Mouse (Mus musculus) thymus, postnatal 0 days (tissue): ENCODE measurements around the gene Olfr960. TPM values are rescaled to one million over a fixed set of nuclear protein-coding genes. Genes with fewer than 3 reads are reported as not detected.

Experiments
- DNase-seq: peaks from one replicate; pipeline ENCODE4 v3.0.0-alpha.2; 2015; ENCODE audit warnings: low spot score
- polyA plus RNA-seq: library from polyadenylated mRNA; unstranded; fragments of >200 nt; fragmentation: Nextera tagmentation; extraction: Ambion mirVana; gene quantifications from 2 replicates; pipeline ENCODE4 v1.2.1, GENCODE M21; 2015

The Olfr960 gene
- polyA plus RNA-seq = not detected in 2 replicates

DNA sequence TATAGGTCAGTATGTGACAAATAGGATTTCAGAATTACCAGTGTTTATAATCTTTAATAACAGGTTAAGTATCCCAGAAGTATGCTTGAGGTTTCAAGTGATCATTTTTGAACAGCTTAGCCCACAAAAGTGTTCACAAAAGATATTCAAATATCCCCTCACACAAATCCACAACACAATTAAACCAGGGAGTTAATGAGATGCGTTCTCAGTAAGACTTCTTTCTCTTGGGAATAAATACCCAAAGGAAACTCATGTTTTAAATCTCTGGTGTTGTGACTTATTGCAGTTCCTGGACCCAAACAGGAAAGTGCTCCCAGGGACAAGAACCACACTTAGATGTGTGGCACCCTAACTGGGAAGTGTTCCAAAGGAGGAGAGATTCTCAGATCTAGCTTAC is at the start of gene Olfr960:
Gene Olfr960, plus strand, starts transcription at position 301 of the 400 bp plus-strand sequence.
- no peak for DNase-seq

DNA sequence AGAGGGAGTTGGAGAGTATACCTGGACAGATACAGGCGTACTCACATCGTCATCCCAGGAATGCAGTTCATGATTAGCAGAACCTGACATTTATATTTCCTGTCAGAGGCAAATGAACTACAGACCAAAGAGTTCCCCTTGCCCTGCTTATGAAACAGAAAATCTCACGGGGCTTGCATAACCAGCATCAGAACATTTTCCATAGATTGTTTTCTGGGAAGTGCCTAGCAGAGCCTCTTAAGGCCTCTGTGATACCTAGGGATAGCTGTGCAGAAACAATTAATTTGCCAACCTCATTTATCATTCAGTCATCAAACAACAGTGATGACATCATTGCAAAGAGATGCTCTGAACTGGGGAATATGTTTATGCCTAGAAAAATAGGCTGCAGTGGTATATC is 45.7 kb upstream of the Olfr960 start, which contains the start of gene Olfr959:
Gene Olfr959, minus strand, starts transcription at position 101 of the 400 bp plus-strand sequence.
- DNase-seq = no peak

DNA sequence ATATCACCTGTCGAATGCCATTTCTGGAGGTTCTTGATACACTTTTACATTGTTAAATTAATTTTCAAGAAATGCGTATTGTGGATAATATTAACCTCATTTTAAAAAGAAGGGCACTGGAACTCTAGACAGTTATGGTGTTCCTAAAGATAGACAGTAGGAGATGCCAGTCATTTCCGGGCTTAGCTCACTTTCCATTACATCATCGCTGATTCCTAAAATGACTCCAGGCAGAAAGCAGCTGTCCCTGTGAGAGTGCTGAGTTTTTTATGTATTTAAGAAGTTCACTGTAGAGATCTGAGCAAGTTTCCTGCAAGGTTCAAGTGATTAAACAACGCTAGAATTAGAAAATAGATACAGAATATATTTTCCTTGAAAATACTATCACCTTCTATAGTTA is 44.1 kb upstream of the Olfr960 start:
- DNase-seq = no peak

DNA sequence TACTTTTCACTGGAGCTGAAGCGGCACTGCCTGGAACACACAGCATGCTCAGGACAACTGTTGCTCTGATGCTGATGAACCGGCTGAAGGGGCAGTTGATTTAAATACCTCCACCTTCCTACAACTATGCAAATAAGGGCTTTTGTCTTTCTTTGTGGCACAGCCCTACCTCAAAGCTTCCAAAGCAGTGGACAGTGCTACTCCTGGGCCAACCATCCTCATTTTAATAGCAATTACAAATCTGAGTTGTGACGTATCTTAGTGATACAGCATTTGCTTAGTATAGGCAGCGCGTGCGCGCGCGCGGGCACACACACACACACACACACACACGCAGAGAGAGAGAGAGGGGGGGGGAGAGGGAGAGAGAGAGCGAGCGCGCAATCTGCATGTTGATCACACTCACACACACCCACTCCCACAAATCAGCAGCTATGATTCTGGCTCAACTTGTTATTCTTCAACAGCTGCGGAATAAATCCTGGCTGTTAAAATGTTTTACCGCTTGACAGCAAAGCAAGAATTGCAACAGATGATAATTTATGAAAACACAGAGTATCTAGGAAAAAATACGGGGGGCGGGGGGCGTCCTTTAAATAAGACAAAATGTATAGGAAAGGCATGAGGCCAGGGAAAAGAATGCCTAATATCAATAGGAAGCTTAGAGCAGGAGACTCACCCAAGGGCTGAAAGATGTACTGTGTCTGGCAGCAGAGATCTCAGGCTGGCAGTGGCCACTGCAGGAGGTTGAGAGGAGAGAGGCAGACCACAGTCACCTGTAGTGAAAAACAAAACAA is 18.4 kb upstream of the Olfr960 start:
- no peak for DNase-seq

DNA sequence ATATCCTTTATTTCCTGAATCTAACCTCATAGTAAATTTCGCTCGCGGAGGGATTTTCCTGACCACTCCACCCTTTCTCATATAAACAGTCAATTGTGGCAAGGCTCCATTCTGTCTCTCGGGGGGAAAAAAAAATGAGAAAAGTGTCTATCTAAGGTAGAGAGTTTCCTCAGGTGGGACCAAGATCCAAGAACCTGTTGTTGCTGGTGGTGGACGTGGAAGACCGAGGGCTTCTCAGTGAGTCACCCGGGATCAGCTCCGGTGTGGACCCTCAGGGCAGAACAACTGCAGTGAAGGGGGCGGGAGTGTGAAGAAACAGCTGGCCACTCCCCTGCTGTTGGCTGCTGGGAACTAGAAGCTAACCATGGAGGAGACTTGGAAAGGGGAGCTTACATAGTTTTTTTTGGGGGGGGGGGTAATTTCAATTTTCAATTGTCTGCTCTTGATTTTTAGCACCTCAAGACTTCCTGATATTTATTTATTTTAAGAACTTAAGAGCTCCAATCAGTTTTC is 17.8 kb upstream of the Olfr960 start:
- DNase-seq = no peak

DNA sequence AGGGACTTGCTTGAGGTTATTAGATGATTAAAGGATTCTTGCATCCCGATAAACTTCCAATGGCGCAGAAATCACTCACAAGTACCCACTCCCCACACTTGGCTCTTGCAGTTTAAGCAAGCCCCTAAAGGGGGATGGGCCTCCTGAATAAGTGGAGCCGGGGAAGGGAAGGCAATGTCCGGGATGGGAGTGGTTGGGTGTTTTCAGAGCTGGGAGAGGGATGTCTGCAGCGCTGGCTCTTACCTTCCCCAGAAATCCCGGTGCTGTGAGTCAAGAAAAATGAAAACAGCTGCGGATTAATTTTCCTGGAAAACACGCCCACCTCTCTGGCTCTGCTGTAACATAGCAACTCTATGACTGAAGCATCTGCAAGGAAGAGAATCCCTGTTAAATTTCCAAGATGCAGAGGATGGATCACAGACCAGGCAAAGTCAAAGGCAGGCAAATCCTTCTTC is 17.1 kb upstream of the Olfr960 start, which contains the start of gene AW551984:
Gene AW551984, minus strand, starts transcription at position 405 of the 455 bp plus-strand sequence.
- DNase-seq = no peak

DNA sequence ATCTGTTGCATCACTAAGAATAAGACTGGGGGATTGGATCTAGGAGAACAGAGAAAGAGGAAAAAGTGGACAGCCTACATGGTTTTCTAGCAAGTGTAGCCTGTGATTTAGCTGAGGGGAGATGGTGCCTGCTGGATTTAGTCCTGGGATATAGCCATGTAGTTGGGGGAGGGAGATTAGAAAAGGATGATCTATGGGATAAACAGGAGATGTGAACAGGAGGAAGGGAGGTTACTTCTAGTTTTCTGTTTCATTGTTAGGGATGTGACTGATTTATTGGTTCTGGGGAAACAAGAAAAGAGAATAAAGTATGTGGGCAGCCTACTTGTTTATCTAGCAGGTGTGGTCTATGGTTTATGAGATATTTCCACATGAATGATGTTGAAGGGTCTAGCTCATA is 12.7 kb upstream of the Olfr960 start:
- no peak for DNase-seq

DNA sequence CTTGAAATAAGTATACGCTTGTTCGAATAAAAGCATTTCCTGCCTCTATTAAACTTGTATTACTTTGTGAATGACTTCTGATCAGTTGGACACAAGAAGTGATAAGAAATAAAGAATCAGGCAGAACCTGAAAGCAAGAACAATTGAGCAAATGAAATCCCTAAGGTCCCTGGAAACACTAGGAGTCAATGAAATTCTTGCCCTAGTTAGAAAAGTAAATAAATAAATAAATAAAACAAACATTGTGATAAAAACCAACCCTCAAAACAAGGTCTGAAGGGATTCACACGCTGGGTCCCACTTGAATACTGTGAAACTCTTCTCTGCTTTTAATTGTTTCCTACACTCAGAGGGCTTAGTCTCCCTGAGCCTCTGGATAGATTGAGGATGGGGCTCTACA is 10.8 kb upstream of the Olfr960 start, which contains the start of gene Olfr148:
Gene Olfr148, plus strand, starts transcription at position 301 of the 400 bp plus-strand sequence.
- no peak for DNase-seq

DNA sequence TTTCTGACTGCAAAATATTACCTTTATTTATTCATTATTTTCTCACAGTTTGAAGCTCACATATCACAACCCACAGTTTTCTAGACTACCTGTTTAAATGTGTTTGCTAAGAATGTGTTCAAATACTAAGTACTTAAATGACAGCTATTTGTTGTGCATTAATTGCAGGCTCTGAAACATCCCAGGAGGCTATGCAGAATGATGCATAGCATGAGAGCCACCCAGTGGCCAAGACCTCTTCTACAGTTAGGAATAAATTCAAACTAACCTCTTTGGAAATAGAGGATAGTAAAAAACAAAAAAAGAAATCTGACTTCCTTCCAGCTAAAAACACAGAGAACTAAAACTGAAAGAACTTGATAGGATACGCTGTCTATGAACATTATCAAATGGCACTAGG is 9.2 kb upstream of the Olfr960 start:
- DNase-seq = no peak

DNA sequence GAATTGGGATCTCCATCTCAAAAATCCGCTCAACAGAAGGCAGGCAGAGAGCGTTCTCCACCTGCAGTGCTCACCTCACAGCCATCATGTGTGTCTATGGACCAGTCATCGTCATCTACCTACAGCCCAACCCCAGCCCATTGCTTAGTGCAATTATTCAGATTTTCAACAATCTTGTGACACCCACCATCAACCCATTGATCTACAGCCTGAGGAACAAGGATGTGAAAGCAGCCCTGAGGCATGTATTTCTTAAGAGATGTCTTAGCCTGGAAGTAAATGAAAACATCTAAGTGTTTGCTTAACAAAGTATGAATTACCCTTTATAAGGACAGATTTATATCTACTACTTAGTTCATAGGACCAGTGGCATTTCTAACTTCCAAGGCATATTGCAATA is 2.6 kb downstream of the Olfr960 start:
- no peak for DNase-seq

DNA sequence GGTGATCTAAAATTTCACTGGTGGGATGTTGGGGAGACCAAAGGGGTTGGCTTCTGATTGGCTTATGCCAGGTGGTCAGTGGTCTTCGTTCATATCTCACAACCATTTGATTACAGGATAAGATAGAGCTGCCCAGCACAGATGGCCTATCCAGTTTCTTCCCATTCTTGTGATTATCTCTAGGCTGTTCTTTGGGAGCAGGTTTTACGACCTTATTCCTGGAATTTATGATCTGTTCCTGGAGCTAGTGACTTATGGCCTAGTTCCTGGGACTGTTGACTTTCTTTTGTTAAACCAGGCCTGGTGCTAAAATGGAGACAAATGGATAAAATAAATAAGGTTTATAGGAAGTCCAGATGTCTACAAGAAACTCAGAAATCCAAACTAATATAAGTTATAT is 3.5 kb downstream of the Olfr960 start:
- no peak for DNase-seq

DNA sequence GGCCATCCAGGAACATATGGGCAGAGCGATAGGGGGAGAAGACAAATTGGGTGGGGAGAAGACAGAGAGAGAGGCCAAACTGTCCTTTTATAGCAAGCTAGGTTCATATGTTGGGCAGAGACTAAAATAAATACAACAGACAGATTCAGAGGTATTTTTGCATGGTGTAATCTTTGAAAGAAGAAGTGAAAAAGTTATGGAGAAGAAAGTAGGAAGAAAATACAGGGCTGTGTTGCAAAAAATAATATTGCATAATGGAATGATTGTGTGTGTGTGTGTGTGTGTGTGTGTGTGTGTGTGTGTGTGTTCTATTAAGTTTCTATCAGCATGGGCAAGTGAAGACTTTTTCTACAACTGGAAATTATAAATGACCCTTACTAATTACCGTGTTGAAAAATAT is 7.9 kb downstream of the Olfr960 start:
- no peak for DNase-seq

DNA sequence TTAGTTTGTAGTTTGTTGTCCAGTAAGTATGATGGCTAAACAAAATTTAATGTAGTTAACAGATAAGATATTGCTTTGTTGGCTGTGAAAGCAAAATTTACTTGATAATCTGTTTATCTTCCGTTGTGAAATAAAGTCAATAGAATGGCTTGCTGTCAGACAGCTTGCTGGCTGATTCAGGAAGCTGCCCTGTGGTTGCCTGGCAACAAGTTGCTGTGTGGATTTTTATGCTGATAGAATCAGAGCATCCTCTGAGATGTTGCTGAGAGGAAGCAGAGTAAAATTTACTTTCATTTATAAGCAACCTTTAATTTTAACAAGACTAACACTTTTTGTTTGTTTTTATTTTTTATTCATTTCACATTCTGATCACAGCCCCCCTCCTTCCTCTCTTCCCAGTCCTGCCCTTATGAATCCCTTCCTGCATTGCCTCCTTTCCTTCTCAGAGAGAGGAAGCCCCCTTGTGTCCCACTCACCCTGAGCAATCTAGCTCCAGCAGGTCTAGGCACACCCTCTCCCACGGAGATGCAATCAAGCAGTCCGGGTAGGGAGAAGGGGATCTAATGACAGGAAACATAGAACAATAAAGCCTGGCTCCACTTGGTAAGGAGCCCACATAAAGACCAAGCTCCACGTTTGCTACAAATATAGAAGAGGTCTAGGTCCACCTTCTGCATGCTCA is 12.9 kb downstream of the Olfr960 start:
- DNase-seq = no peak

DNA sequence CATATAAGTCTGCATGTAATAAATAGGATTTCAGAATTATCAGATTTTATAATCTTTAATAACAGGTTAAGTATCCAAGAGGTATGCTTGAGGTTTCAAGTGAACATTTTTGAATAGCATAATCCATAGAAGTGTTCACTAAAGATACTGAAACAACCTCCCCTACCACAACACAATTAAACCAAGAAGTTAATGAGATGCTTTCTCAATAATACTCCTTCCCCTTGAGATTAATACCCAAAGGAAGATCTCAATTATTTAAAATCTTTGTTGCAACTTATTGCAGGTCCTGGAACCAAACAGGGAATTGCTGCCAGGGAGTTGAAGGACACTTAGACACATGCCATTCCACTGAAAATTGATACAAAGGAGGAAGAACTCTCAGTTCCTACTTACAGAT is 23.6 kb downstream of the Olfr960 start, which contains the start of gene Olfr961:
Gene Olfr961, plus strand, starts transcription at position 301 of the 400 bp plus-strand sequence.
- DNase-seq = no peak

DNA sequence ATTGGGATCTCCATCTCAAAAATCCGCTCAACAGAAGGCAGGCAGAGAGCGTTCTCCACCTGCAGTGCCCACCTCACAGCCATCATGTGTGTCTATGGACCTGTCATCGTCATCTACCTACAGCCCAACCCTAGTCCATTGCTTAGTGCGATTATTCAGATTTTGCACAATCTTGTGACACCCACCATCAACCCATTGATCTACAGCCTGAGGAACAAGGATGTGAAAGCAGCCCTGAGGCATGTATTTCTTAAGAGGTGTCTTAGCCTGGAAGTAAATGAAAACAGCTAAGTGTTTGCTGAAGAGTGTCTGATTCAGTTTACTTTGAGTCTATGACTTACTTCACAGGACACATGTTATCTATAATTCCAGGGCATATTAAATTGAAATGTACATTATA is 26.2 kb downstream of the Olfr960 start:
- no peak for DNase-seq

DNA sequence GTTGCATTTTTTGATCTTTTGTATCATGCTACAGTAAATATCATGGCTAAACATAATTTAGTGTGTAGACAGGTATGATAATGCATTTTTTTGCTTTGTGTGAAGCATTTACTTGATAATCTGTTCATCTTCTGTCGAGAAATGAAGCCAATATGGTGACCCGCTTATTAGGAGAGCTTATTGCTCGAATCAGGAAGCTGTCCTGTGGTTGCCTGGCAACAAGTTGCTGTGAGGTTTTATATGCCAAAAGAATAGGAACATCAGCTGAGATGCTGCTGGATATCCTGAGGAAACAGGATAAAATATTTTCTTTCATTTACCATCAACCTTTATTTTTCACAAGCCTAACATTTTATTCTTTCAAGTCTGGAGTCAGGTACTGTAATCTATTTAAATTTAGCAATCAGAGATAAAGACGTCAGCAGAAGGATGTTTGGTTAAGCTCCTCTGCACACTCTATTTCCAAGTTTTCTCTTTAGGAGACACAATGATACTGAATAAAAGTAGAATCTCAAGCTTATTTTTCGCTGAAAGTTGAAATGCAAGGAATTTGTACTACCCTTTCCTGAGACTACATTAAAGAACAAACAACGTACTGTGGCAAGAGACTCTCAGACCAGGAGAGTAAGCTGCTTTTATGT is 33.7 kb downstream of the Olfr960 start:
- no peak for DNase-seq

DNA sequence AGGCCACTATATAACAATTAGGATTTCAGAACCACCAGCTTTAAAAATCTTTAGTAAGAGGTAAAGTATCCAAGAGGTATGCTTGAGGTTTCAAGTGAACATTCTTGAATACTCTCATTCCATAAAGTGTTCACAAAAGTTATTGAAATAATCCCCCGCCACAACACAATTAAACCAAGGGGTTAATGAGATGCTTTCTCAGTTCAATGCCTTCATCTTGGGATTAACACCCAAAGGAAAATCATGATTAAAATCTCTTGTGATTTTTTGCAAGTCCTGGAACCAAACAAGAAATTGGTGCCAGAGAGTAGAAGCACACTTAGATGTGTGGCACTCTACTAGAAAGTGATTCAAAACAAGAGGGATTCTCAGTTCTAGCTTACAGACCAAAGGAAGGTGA is 45.7 kb downstream of the Olfr960 start, which contains the start of gene Olfr963:
Gene Olfr963, plus strand, starts transcription at position 301 of the 400 bp plus-strand sequence.
- no peak for DNase-seq

DNA sequence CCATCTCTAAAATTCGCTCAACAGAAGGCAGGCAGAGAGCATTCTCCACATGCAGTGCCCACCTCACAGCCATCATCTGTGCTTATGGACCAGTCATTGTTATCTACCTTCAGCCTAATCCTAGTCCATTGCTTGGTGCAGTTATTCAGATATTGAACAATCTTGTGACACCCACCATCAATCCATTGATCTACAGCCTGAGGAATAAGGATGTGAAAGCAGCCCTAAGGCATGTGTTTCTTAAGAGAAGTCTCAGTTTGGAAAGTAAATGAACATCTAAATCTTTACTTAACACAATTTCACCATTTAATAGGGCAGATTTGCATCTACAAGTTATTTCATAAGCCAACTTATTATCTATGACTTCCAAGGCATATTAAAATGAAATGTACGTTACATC is 48.5 kb downstream of the Olfr960 start:
- no peak for DNase-seq
